Mouse (Mus musculus) neural tube, embryonic 14.5 days (tissue): ENCODE measurements at regions not wholly inside any gene's neighbourhood (a gene's known extent, or its start where the extent isn't known, plus 50 kb on each side); places are given as distances from the start of the nearest gene placed in this dataset.
"Not testable (repeated sequence)": the region's sequence is repeated elsewhere in the genome, so short reads cannot be mapped to it uniquely, and the experiment has no call there.

Experiments
- ATAC-seq: fragments of 200-750 bp; cut with Nextera tagmentation; 2 replicates; pipeline ENCODE4 v1.8.0; 2017; ENCODE audit warnings: low read depth, mild to moderate bottlenecking, moderate TSS enrichment, moderate library complexity
- H3K27ac ChIP-seq: fragments of 300-500 bp; sonication (generic); 2 replicates; pipeline ENCODE4 v1.5.1; 2014; ENCODE audit warnings: low read depth, mild to moderate bottlenecking, control low read depth, low read length, moderate library complexity, mixed read lengths
- H3K27me3 ChIP-seq: fragments of 300-500 bp; sonication (generic); 2 replicates; pipeline ENCODE4 v1.6.1; 2014; ENCODE audit warnings: low read length; ENCODE audit not compliant: control insufficient read depth, insufficient read depth
- H3K36me3 ChIP-seq: fragments of 300-500 bp; sonication (generic); 2 replicates; pipeline ENCODE4 v1.6.1; 2014; ENCODE audit warnings: low read length, mixed read lengths; ENCODE audit not compliant: control insufficient read depth, insufficient read depth
- H3K4me1 ChIP-seq: fragments of 300-500 bp; sonication (generic); 2 replicates; pipeline ENCODE4 v1.6.1; 2014; ENCODE audit warnings: low read length; ENCODE audit not compliant: control insufficient read depth, insufficient read depth
- H3K4me2 ChIP-seq: fragments of 300-500 bp; sonication (generic); 2 replicates; pipeline ENCODE4 v1.6.1; 2014; ENCODE audit warnings: mild to moderate bottlenecking, low read depth, low read length, control low read depth
- H3K4me3 ChIP-seq: fragments of 300-500 bp; sonication (generic); 2 replicates; pipeline ENCODE4 v1.5.1; 2014; ENCODE audit warnings: low read depth, low read length, control low read depth, mixed read lengths
- H3K9ac ChIP-seq: fragments of 300-500 bp; sonication (generic); replicated peaks from 2 replicates; pipeline ENCODE4 v1.6.1; 2014; ENCODE audit warnings: low read depth, mild to moderate bottlenecking, control low read depth, low read length, mixed read lengths
- H3K9me3 ChIP-seq: fragments of 300-500 bp; sonication (generic); 2 replicates; pipeline ENCODE4 v1.6.1; 2016; ENCODE audit warnings: low read length; ENCODE audit not compliant: control insufficient read depth
- WGBS: fragments of 180-500 bp; shearing (Covaris S2); extraction: QIAGEN DNeasy Blood & Tissue Kit; methylation state at CpG from one replicate; pipeline ENCODE4 v1.1.7; 2014; 5-methylcytosine and 5-hydroxymethylcytosine counted together

DNA sequence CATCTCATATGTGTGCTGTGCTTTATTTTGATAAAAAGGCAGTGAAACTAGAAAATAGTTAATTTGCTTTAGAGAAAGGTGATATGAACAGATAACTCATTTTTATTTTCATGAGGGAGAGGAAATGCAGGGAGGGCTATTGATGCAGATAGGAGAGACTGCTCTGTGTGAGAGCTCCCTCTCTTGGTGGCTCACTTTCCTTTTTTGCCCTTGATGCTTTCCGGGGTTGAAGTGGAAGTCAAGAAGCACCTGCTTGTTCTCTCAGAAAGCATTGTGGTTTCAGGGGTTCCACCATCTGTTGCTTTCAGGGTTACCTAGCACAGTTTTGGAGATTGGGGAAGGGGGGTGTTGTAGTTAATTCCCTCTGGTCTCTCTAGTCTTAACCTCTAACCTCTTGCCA is 414.5 kb upstream of the Stxbp6 start:
- Histone ChIP-seq H3K4me1 (no peaks in the 10 kb centered on the region), H3K27me3 (no peaks in the 10 kb centered on the region), H3K4me3 (no peak overlapping the region), H3K9ac (no peak overlapping the region), H3K4me2 (no peak overlapping the region), H3K36me3 (no peaks in the 10 kb centered on the region), H3K9me3 (no peaks in the 10 kb centered on the region), H3K27ac (no peak overlapping the region)
- WGBS: 67% methylated on average over 1 of the region's 1 CpGs
- no peak for ATAC-seq

GRCm38 (mm10) chr12:45476881-45477280 is 402.4 kb upstream of the Stxbp6 start:
- H3K36me3 ChIP-seq: no peaks in the 10 kb centered on the region
- H3K4me1 ChIP-seq: no peaks in the 10 kb centered on the region
- H3K4me2 ChIP-seq: no peak overlapping the region
- H3K27ac ChIP-seq: no peak overlapping the region
- H3K9ac ChIP-seq: no peak overlapping the region
- no peaks in the 10 kb centered on the region for H3K27me3 ChIP-seq
- no peak overlapping the region for H3K4me3 ChIP-seq
- no peaks in the 10 kb centered on the region for H3K9me3 ChIP-seq
- ATAC-seq: no peak

DNA sequence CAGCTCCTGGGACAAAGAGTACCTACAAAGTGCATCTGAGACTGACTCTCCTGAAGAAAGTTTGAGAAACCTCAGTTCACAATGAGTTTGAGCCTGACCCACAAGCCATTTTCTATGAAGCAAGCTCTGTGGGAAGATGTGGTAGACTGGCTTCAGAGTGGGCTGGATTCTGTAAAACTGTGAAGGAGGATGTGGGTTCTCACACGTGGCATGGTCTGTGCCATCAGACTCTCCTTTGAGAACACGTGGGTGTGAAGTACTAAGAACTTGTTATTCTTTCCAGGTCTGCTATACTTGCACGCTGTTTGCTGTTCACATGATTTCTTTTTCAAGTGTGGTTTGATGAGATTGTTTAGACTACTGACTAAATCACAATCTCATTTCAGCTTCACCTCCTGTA is 393.6 kb upstream of the Stxbp6 start:
- 77% methylated on average over 3 of the region's 3 CpGs for WGBS
- H3K27me3 ChIP-seq: no peaks in the 10 kb centered on the region
- no peak overlapping the region for H3K9ac ChIP-seq
- ATAC-seq: no peak
- no peak overlapping the region for H3K4me3 ChIP-seq
- H3K4me2 ChIP-seq: no peak overlapping the region
- H3K9me3 ChIP-seq: no peaks in the 10 kb centered on the region
- H3K27ac ChIP-seq: peak overlapping the region; percentile 57; the same call in 1 of the 2 replicates
- H3K36me3 ChIP-seq: no peaks in the 10 kb centered on the region
- H3K4me1 ChIP-seq: peaks cover 3% of the 10 kb centered on the region; the same call in 1 of the 2 replicates

GRCm38 (mm10) chr12:45467058-45467457 is 392.5 kb upstream of the Stxbp6 start:
- Histone ChIP-seq H3K4me2 (peak overlapping the region; percentile 19; the same call in 1 of the 2 replicates), H3K27ac (peak overlapping the region; percentile 56; the same call in 1 of the 2 replicates), H3K36me3 (no peaks in the 10 kb centered on the region), H3K9ac (peak overlapping the region; percentile 37; the same call in 1 of the 2 replicates), H3K9me3 (no peaks in the 10 kb centered on the region), H3K4me1 (peaks cover 3% of the 10 kb centered on the region; the same call in 1 of the 2 replicates), H3K4me3 (no peak overlapping the region), H3K27me3 (no peaks in the 10 kb centered on the region)
- 32% methylated on average over 2 of the region's 2 CpGs for WGBS
- 0 out of 2 replicates have a peak, but pooled peaks have one; percentile 26 for ATAC-seq

DNA sequence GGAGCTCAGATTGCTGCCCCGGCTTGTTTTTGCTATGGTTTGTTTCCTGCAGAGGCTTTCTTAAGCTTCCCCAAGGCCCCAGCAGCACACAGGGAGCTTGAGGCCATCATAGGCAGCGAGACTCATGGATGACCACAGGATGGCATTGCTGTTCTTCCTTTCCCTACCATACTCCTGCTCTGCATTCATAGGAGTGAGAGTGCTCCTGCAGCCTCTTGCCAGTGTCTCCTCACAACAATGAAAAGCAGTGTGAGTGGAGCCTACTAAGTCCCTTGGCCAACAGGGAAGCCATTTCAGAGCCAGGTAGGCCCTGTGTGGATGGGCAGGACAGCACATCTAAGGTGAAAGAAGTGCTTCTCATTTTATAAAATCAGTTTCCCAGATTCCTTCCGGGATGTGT is 391.6 kb upstream of the Stxbp6 start:
- H3K36me3 ChIP-seq: no peaks in the 10 kb centered on the region
- no peak overlapping the region for H3K9ac ChIP-seq
- H3K4me1 ChIP-seq: peaks cover 3% of the 10 kb centered on the region; the same call in 1 of the 2 replicates
- no peak overlapping the region for H3K4me3 ChIP-seq
- peak overlapping the region; percentile 16; the same call in 1 of the 2 replicates for H3K4me2 ChIP-seq
- ATAC-seq: peak; percentile 99
- no peaks in the 10 kb centered on the region for H3K27me3 ChIP-seq
- H3K9me3 ChIP-seq: no peaks in the 10 kb centered on the region
- H3K27ac ChIP-seq: peak overlapping the region; percentile 78
- 63% methylated on average over 3 of the region's 3 CpGs for WGBS

DNA sequence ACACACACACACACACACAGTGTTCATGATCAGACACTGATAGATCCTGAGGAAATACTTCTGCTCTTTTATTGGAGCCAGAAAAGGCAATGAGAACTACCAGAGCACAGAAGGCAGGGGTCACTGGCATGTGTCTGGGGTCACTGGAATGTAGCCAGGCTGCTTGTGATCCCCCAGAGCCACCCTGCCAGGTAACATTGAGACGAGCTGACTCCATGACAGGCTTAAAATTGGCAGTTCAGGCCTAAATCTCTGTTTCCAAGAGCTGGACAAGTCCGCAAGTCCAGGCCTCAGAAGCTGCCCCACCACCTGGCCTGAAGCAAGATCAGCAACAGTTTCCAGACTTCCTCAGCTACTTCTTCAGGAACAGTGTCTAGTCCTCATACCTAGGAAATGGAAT is 390.4 kb upstream of the Stxbp6 start:
- H3K27ac ChIP-seq: no peak overlapping the region
- no peaks in the 10 kb centered on the region for H3K27me3 ChIP-seq
- peaks cover 3% of the 10 kb centered on the region; the same call in 1 of the 2 replicates for H3K4me1 ChIP-seq
- no peaks in the 10 kb centered on the region for H3K9me3 ChIP-seq
- no peak for ATAC-seq
- WGBS: 85% methylated on average over 2 of the region's 2 CpGs
- no peak overlapping the region for H3K4me2 ChIP-seq
- H3K9ac ChIP-seq: no peak overlapping the region
- no peak overlapping the region for H3K4me3 ChIP-seq
- H3K36me3 ChIP-seq: no peaks in the 10 kb centered on the region

GRCm38 (mm10) chr12:45458746-45459145 is 384.2 kb upstream of the Stxbp6 start:
- not testable (repeated sequence) for H3K4me3 ChIP-seq

DNA sequence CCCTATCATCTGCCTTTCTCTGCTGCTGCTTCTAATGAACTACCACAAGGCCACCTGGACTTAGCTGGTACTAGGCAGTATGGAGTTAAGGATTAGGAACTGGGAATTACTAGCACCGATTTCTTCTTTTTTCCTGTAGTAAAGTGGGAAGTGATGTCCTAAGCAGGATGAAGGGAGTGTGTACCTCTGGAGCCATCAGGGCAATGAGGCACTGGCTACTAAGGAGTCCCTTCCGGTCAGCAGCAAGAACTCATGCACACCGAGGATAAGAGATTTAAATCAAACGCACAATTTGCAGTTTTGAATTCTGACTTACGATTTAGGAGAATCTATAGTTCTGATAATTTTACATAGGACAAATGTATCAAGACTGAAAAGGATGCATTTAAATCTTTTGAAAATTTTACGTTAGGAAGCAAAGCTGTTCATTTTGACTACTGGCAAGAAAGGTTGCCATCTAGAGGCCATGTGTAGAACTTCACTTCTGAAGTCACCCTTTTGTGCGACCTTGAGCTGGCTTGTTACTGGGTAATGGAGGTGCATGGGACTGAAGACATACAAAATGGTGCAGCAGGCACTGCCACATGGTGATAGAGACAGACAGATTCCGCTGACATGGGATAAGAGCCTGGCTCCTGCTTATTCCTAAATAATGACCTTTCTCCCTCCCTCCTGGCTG is 369.1 kb upstream of the Stxbp6 start:
- H3K4me1 ChIP-seq: no peaks in the 10 kb centered on the region
- H3K27ac ChIP-seq: no peak overlapping the region
- peak; percentile 85 for ATAC-seq
- H3K9ac ChIP-seq: no peak overlapping the region
- no peak overlapping the region for H3K4me3 ChIP-seq
- H3K36me3 ChIP-seq: no peaks in the 10 kb centered on the region
- H3K4me2 ChIP-seq: no peak overlapping the region
- WGBS: 63% methylated on average over 8 of the region's 8 CpGs
- H3K27me3 ChIP-seq: no peaks in the 10 kb centered on the region
- H3K9me3 ChIP-seq: no peaks in the 10 kb centered on the region

More at GRCm38 (mm10) chr12:45458746-45459145, 384.2 kb upstream of the Stxbp6 start:
- not testable (repeated sequence) for H3K4me1 ChIP-seq, H3K9ac ChIP-seq, ATAC-seq, H3K9me3 ChIP-seq, H3K27ac ChIP-seq, H3K4me2 ChIP-seq, H3K27me3 ChIP-seq, H3K36me3 ChIP-seq
- WGBS: 92% methylated on average over 8 of the region's 8 CpGs

GRCm38 (mm10) chr12:45442474-45442873 is 368.0 kb upstream of the Stxbp6 start:
- ATAC-seq: no peak
- 34% methylated on average over 4 of the region's 4 CpGs for WGBS
- no peak overlapping the region for H3K4me3 ChIP-seq
- H3K9me3 ChIP-seq: no peaks in the 10 kb centered on the region
- no peak overlapping the region for H3K4me2 ChIP-seq
- H3K4me1 ChIP-seq: no peaks in the 10 kb centered on the region
- H3K27me3 ChIP-seq: no peaks in the 10 kb centered on the region
- H3K27ac ChIP-seq: no peak overlapping the region
- H3K9ac ChIP-seq: no peak overlapping the region
- no peaks in the 10 kb centered on the region for H3K36me3 ChIP-seq
